Mouse (Mus musculus) ovary, postnatal 10 days (tissue): Measurements from ENCODE around the gene Gm20605.

Source experiments
- DNase-seq: peaks from one replicate; pipeline ENCODE4 v3.0.0; 2022; ENCODE audit warnings: low spot score

Gene Gm20605

GRCm38 (mm10) chr5:137690531-137690930 lies 61.6 kb downstream of the Gm20605 start:
- no peak for DNase-seq

- DNase-seq, result no peak
These were observed 62.9 kb downstream of the Gm20605 start for GRCm38 (mm10) chr5:137691881-137692280.
